ENCODE assay signal across 18 mouse cellular contexts in genomic region chr10:31580722-31581121, GRCm38 (mm10). TPM values are rescaled to one million over a fixed set of nuclear protein-coding genes. Genes with fewer than 3 reads are reported as not detected.
DNase-seq lines count a peak whose midpoint lies in the region; TF ChIP-seq lines count a peak whose summit lies in the region.
"Had no signal": no experiment of that assay in that cellular context is flagged by ENCODE, and none has a peak within 500 bp of the region (broad histone marks: within the 10 kb centered on the region; RNA-seq: fewer than 3 reads in every experiment).

No protein-coding gene starts in this region.

- peaks cover 93% of the 10 kb centered on the region for H3K79me2 ChIP-seq in myocyte (ENCODE audit: control insufficient read depth, insufficient read depth)

- no peak for TF ChIP-seq POLR2A in myocyte (IDR thresholded peaks at IDR 0.05; ENCODE audit: insufficient read length, low read depth)

- no peaks in the 10 kb centered on the region for H3K36me3 ChIP-seq in myocyte (ENCODE audit: control insufficient read depth, insufficient read depth)
- H3K36me3 ChIP-seq: G1E had no signal

- no peaks in the 10 kb centered on the region for H3K27me3 ChIP-seq in myocyte (ENCODE audit: control insufficient read depth, insufficient read depth, insufficient read length)
- H3K27me3 ChIP-seq: CH12.LX, Patski had no signal

- no peak overlapping the region for H3ac ChIP-seq in myocyte (ENCODE audit: control insufficient read depth, insufficient read length)

- no peak overlapping the region for H3K4me3 ChIP-seq in myocyte

- DNase-seq in adrenal gland, postnatal 25 days: no peak
- DNase-seq: adrenal gland, adult 2 months; adrenal gland, adult 8-10 months; adrenal gland, postnatal 10 days; adrenal gland, postnatal 14 days; adrenal gland, postnatal 36 days; B cell, adult 2 months; cerebellum, adult 11 months; cerebellum, adult 11-12 months; cerebellum, adult 18-20 months; cerebellum, adult 2 months; cerebellum, adult 8-10 months had no signal

- H3K4me2 ChIP-seq in myocyte (ENCODE audit: low read depth): no peak overlapping the region

TF ChIP-seq in myocyte, 11 proteins besides CTCF, POLR2A, EP300 and RAD21:
- TF ChIP-seq CEBPB (IDR thresholded peaks at IDR 0.05; ENCODE audit: insufficient read depth, poor library complexity, severe bottlenecking) (no peak), POLR2AphosphoS2 (IDR thresholded peaks at IDR 0.05; ENCODE audit: insufficient read length, low read depth) (no peak), TCF3 (IDR thresholded peaks at IDR 0.05; ENCODE audit: insufficient read length, low read depth) (no peak), MYOG (IDR thresholded peaks at IDR 0.05; ENCODE audit: control insufficient read depth in 1 of 3, insufficient read depth in 1 of 3, insufficient read length in 2 of 3, low read depth in 2 of 3) (no peak), USF1 (IDR thresholded peaks at IDR 0.05; ENCODE audit: low read depth) (no peak), MYOD1 (IDR thresholded peaks at IDR 0.05; ENCODE audit: control insufficient read depth in 1 of 3, insufficient read length in 2 of 3, low read depth in 2 of 3) (peak in 2 of 3 experiments; percentile 53 to 73), SRF (IDR thresholded peaks at IDR 0.05; ENCODE audit: control insufficient read depth, insufficient read length, low read depth) (no peak), MAX (IDR thresholded peaks at IDR 0.05; ENCODE audit: low read depth) (no peak), E2F4 (IDR thresholded peaks at IDR 0.05; ENCODE audit: insufficient read depth) (no peak)
TF ChIP-seq in myocyte: peak in this region for 1.

RNA-seq across cellular contexts. Expression of gene Rnf217, which starts 28.3 kb away (rescaled TPM):
- polyA plus RNA-seq in myocyte (2012; fragmentation: generic; extraction: Trizol): 5.8 TPM
- 8.4 and 9.9 TPM in 2 replicates for total RNA-seq in adrenal gland, postnatal 25 days (2021)
- total RNA-seq: CH12.LX, MEL had no signal
- polyA plus RNA-seq: activated CD4-positive, CD25-positive, alpha-beta regulatory T cell, adult 4 months; G1E had no signal
